Mouse (Mus musculus) embryonic fibroblast, embryonic 13.5 days (primary cell): ENCODE data around the gene Tfap2b. TPM values are rescaled to one million over a fixed set of nuclear protein-coding genes. Genes with fewer than 3 reads are reported as not detected.

Experiments
- H3K27ac ChIP-seq: 2 replicates; pipeline ENCODE4 v1.5.1; 2012; ENCODE audit warnings: low read length, control low read depth, inconsistent platforms; ENCODE audit not compliant: insufficient read depth
- H3K4me1 ChIP-seq: 2 replicates; pipeline ENCODE4 v1.6.1; 2011; ENCODE audit warnings: low read length; ENCODE audit not compliant: control insufficient read depth, insufficient read depth
- H3K4me3 ChIP-seq: 2 replicates; pipeline ENCODE4 v1.5.1; 2011; ENCODE audit warnings: mild to moderate bottlenecking, control low read depth, low read length; ENCODE audit not compliant: insufficient read depth
- CTCF ChIP-seq: IDR thresholded peaks from 2 replicates; pipeline ENCODE4 v1.5.1; 2011; ENCODE audit warnings: mild to moderate bottlenecking, control low read depth, low read length, moderate library complexity, borderline replicate concordance; ENCODE audit not compliant: insufficient read depth
- POLR2A ChIP-seq: IDR thresholded peaks from 2 replicates; pipeline ENCODE4 v1.6.1; 2011; ENCODE audit warnings: low read depth, mild to moderate bottlenecking, control low read depth, low read length, moderate library complexity
- polyA plus RNA-seq: library from polyadenylated mRNA; stranded (reverse); fragments of >200 nt; gene quantifications from 2 replicates; pipeline ENCODE4 v1.2.4, GENCODE M21; 2011; ENCODE audit warnings: low read depth; ENCODE audit not compliant: missing spikeins, insufficient read length

The Tfap2b gene
- polyA plus RNA-seq, 1 experiment = 4.8 TPM

GRCm38 (mm10) chr1:19240054-19240453, 31.3 kb downstream of the Tfap2b start:
- H3K4me3 ChIP-seq = no peak overlapping the region
- H3K4me1 ChIP-seq = no peaks in the 10 kb centered on the region
- TF ChIP-seq CTCF (no peak), POLR2A (no peak)
- no peak overlapping the region for H3K27ac ChIP-seq

DNA sequence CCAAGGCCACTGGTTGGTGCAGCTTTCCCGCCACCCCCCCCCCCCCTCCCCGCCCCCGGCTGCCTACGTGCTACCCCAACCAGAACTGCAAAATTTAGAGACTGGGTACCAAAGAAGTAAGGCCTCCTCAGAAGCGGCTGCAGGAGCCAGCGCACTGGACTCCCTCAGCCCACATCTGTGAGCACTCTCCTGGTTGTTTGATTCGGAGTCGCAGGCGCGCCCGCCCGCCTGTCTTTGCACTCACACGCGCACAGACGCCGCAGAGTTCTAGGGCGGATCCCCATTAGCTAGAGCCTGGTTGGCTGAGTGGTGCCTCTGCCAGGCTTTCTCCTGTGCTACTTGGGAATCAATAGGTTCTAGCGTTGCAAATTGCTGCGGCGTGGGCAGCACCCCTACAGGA, 32.6 kb downstream of the Tfap2b start:
- TF ChIP-seq POLR2A (no peak), CTCF (no peak)
- Histone ChIP-seq H3K4me1 (no peaks in the 10 kb centered on the region), H3K4me3 (no peak overlapping the region; the same call in 1 of the 2 replicates), H3K27ac (no peak overlapping the region)

- Histone ChIP-seq H3K4me3 (no peak overlapping the region), H3K4me1 (no peaks in the 10 kb centered on the region), H3K27ac (no peak overlapping the region)
- no peak for TF ChIP-seq POLR2A
- TF ChIP-seq CTCF = no peak
These were observed 33.3 kb downstream of the Tfap2b start for GRCm38 (mm10) chr1:19242021-19242420.

- Histone ChIP-seq H3K27ac (no peak overlapping the region), H3K4me1 (no peaks in the 10 kb centered on the region), H3K4me3 (no peak overlapping the region)
- no peak for TF ChIP-seq POLR2A
- no peak for TF ChIP-seq CTCF
These were observed 36.3 kb downstream of the Tfap2b start for GRCm38 (mm10) chr1:19245032-19245431.

DNA sequence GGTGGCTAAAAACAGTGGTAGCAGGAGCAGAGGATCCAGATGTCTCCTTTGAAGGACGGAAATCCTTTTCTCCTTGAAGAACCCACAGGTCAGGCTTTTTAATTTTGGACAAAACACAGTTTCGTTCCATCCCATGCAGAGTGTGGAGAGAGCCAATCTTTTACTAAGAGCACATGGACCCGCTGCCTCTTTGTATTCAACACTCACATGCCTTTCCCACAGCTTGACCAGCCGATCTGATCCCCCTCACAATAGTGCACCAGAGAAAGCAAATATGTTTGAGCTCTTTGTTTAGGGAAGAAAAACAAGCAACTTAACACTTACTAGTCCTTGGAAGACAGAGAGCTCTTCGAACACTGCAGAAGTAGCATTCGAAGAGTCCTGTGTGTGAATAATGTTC, 42.6 kb downstream of the Tfap2b start:
- H3K4me1 ChIP-seq = no peaks in the 10 kb centered on the region
- TF ChIP-seq POLR2A (no peak), CTCF (no peak)
- no peak overlapping the region for H3K27ac ChIP-seq
- no peak overlapping the region for H3K4me3 ChIP-seq

DNA sequence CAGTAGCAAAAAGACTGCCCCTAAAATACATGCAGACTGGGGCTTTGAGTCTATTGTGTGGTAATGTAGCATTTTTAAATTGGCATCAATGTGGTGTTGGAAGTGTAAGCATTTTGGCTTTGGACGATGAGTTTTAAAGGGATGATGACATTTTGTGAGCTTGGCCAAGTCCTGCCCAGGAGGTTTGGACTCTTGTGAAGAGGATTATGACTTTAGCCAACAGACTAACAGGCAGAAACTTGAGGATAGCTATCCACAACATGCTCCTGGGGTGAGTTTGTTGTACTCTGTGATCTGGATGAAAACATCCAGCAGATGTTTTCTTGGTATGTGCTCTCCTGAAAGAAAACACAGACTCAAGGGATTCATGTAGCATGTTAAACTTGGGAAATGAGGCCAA, 60.9 kb downstream of the Tfap2b start:
- Histone ChIP-seq H3K4me3 (no peak overlapping the region), H3K4me1 (no peaks in the 10 kb centered on the region)
- TF ChIP-seq POLR2A (no peak), CTCF (no peak)

More for the DNA sequence above, 60.9 kb downstream of the Tfap2b start:
- no peak overlapping the region for H3K27ac ChIP-seq

Other genes with a start within 250 kb of the Tfap2b start
- gene Tfap2d, start 105.9 kb upstream of the Tfap2b start, polyA plus RNA-seq = not detected in 2 replicates